Mouse (Mus musculus) thymus, postnatal 10 days (tissue): Measurements from ENCODE around the gene Myh8.
A peak's percentile ranks its signal among the peaks of the same experiment; 100 is the strongest.

Experiments used
- DNase-seq, 2 experiments: peaks; one replicate each; pipeline ENCODE4 v3.0.0; 2021; ENCODE audit warnings: low spot score in 2 of 2

Gene Myh8

GRCm38 (mm10) chr11:67276601-67277174, at the start of gene Myh8:
Gene Myh8 (plus strand): TSS chr11:67277124.
- DNase-seq: no peak

GRCm38 (mm10) chr11:67228731-67229130, 48.2 kb upstream of the Myh8 start:
- DNase-seq: no peak

- no peak for DNase-seq
These were observed 47.8 kb upstream of the Myh8 start for GRCm38 (mm10) chr11:67229166-67229565.

GRCm38 (mm10) chr11:67229946-67230345, 47.0 kb upstream of the Myh8 start:
- DNase-seq: no peak

GRCm38 (mm10) chr11:67235639-67236358, 41.1 kb upstream of the Myh8 start:
- no peak for DNase-seq

- DNase-seq: no peak
These were observed 40.1 kb upstream of the Myh8 start for GRCm38 (mm10) chr11:67236799-67237198.

- DNase-seq: no peak
These were observed 39.3 kb upstream of the Myh8 start, which contains the start of gene Myh4 for GRCm38 (mm10) chr11:67237481-67238079. Gene Myh4 (plus strand): TSS chr11:67238029.

- no peak for DNase-seq
These were observed 35.9 kb upstream of the Myh8 start for GRCm38 (mm10) chr11:67241051-67241450.

- no peak for DNase-seq
These were observed 23.2 kb upstream of the Myh8 start for GRCm38 (mm10) chr11:67253691-67254090.

- no peak for DNase-seq
These were observed 19.9 kb upstream of the Myh8 start for GRCm38 (mm10) chr11:67257048-67257447.

GRCm38 (mm10) chr11:67260956-67261355, 16.0 kb upstream of the Myh8 start:
- no peak for DNase-seq

GRCm38 (mm10) chr11:67293440-67293839, 16.5 kb downstream of the Myh8 start:
- DNase-seq: no peak

- no peak for DNase-seq
These were observed 37.0 kb downstream of the Myh8 start for GRCm38 (mm10) chr11:67313733-67314452.

- DNase-seq: no peak
These were observed 44.4 kb downstream of the Myh8 start, which contains the start of gene Myh13 for GRCm38 (mm10) chr11:67321358-67321757. Gene Myh13 (plus strand): TSS chr11:67321658.

GRCm38 (mm10) chr11:67326536-67326935, 49.6 kb downstream of the Myh8 start:
- no peak for DNase-seq

GRCm38 (mm10) chr11:67344556-67344955, 67.6 kb downstream of the Myh8 start:
- no peak for DNase-seq

GRCm38 (mm10) chr11:67345186-67345855, 68.4 kb downstream of the Myh8 start:
- no peak for DNase-seq

- DNase-seq: no peak
These were observed 68.9 kb downstream of the Myh8 start for GRCm38 (mm10) chr11:67345856-67346236.

GRCm38 (mm10) chr11:67350153-67350768, 73.3 kb downstream of the Myh8 start:
- peak in 1 of 2 experiments; percentile 36 for DNase-seq

- DNase-seq: no peak
These were observed 76.1 kb downstream of the Myh8 start for GRCm38 (mm10) chr11:67353011-67353410.

- no peak for DNase-seq
These were observed 81.1 kb downstream of the Myh8 start for GRCm38 (mm10) chr11:67358031-67358430.
